Mouse (Mus musculus) spleen, postnatal 10 days (tissue): Measurements from ENCODE around the gene Vrk3.

Source experiments
- DNase-seq, 2 experiments: peaks; one replicate each; pipeline ENCODE4 v3.0.0; 2021 to 2022; ENCODE audit warnings: low spot score in 2 of 2

Vrk3 gene

DNA sequence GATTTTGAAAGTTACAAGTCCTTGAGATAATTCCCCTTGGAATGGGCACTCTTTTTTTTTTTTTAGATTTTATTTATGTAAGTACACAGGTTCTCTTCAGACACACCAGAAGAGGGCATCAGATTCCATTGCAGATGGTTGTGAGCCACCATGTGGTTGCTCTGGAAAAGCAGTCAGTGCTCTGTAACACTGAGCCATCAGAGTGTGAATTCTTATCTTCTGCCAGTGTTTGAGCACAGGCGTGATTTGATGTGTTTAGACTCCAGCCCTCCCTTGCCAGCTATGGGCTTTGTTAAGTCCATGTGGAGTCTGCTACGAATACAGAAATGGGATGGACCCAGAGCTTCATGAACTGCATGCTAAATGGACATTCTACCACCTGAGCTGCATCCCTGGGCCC lies 70.0 kb downstream of the Vrk3 start:
- DNase-seq = peak in 1 of 2 experiments; percentile 4

DNA sequence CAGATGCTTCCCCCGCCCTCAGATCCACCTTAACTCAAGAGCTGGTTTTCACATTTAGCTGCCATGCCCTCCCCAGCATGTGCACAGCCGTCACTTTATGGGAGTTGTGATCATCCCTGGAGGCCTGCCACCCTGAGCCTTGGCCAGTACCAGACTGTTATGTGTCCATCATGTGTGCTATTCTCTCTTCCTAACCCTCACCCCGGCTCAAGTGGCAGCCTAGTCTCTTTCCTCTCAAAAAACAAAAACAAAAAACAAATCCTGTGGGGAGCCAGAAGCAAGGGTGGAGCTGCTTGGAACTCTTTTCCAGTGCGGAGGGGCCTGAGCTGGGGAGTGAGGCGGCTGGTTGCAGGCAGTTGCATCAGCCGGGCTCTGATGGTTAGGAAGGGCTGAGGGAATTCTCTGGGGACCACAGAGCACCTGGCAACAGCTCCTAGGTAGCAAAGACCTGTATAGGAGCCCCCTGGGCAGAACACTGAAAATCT lies 70.6 kb downstream of the Vrk3 start:
- peak; percentile 30 to 50 for DNase-seq

DNA sequence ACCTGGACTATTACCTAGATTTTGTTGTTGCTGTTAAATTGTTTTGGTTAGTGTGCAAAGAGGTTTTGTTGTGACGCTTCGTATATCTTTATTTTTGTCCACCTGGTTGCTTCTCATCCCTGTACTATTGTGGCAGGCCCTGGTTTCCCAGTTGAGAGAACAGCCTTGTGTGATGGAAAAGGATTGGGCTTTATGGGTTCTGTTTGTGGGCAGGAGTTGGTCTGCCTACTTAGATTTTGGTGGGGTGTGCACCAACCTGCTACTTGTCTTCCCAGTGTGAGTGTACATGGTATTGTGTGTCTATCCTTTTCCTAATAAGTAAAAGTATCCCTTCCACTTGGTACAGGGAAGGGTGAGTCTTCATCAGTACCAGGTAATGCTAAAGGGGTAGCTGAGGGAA lies 71.2 kb downstream of the Vrk3 start:
- peak; percentile 3 to 6 for DNase-seq

DNA sequence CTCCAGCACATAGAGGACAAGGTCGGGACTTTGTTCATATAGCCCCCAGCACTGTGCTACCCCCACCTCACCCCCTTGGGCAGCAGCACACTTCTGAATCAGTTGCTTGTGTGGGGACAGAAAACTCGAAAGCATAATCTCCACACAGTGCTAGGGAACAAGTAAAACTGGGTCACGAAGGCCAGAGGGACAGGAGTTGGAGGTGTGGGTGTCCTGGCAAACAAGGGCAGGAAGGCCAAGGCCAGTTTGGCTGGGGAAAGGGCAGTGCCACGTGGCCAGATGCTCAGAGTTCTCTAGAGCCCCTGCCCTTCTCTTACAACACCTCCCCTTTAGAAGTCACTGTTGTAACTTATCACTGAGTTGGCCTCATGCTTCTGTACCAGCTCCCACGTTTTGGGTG lies 71.7 kb downstream of the Vrk3 start:
- DNase-seq = peak; percentile 5 to 8

DNA sequence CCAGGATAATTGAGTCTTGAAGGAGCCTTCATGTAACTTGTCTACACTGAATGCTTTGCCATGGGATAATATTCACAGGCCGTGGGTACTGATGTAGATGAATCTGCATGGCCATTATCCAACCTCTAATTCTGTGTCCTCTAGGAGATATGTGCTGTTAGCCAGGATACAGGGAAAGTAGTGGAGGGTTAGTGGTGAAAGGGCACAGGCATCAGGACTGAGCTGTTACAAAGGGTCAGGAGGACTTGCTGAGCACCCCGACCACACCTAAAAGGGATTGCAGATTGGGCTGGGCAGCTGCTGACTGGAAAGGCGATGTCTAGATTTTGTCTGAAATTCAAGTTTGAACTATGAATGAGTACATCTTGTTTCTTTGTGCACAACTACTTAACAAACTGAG lies 72.3 kb downstream of the Vrk3 start:
- DNase-seq = peak in 1 of 2 experiments; percentile 6

DNA sequence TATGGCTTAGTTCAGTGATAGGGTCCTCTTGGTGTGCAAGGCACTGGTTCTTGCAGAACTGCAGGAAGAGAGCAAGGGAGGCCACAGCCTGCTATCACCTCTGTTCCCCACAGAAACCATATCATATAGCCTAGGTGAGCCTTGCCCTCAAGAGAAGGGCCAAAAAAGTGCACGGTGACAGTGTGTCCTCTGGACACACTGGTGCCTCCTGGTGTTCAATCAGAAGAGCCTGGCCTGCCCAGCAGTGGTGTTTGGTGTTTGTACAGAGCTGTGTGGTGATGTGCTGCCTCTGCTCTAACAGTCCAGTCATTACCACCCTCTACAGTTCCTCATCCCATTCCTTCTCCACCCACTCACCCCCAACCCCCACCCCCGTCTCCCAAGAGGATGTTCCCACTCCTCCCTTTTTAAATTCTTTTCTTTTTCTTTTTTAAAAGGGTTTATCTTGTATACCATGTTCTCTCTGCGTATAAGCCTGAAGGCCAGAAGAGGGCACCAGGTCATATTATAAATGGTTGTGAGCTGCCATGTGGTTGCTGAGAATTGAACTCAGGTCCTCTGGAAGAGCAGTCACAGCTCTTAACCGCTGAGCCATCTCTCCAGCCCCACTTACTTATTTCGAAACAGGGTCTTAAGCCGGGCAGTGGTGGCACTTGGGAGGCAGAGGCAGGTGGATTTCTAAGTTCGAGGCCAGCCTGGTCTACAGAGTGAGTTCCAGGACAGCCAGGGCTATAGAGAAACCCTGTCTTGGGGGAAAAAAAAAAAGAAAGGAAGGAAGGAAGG lies 73.6 kb downstream of the Vrk3 start:
- peak; percentile 4 to 34 for DNase-seq

DNA sequence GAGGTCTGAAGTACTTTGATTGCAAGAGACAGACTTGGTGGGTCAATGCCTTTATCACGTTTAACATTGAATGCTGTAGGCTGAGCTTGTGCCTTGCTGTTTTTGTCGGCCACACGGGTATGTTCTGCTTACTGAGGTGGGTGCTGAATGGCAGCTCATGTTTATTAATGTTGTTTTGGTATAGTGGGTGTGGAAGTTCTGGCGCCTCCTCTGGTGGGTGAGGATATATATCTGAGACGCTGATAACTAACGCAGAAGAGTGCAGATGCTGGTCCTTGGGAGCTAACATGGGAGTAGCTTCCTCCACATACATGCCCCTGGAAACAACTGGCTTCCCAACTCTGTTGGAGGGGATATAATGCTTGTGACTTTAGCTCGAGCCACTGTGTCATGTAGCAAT lies 75.2 kb downstream of the Vrk3 start:
- peak in 1 of 2 experiments; percentile 34 for DNase-seq

DNA sequence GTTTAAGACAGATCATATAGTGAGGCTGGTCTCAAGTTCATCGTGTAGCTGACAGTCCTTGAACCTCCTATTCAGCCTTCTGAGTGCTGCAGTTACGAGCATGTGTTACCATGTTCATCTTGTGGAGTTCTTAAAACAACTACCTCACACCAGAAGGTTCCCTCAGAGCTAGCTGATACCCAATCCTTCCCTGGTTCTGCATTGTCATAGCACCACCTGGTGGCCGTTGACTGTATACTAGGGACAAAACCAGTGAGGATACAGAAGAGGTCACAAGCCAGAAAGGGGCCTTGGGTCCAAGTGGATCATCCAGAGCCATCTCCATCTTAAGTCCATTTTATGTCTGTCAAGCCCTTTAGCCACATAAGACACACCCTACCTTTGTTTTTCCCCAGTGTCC lies 76.7 kb downstream of the Vrk3 start:
- peak; percentile 76 to 90 for DNase-seq

DNA sequence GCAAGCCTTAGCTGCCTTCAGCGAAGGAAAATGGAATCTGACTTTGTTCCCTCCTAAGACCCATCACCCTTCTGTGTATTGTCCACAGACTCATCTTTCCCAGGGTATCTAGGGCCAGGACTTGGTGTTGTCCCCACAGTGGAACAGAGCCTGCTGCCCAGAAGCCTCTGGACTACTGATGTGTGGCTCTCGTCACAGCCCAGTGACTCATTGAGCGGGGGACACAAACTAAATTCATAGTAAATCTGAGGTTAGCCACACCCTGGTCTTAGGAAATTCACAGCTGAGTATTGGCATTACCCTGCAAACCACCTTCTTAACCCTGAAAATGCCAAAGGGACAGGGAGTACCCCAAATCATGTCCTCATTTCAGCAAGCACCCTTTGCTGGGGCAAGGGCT lies 78.6 kb downstream of the Vrk3 start:
- no peak for DNase-seq
